Mouse (Mus musculus): Measurements from ENCODE around the gene Neurod2.

GRCm38 (mm10) chr11:98352272-98352990, 23.0 kb upstream of the Neurod2 start:
- no peak for TF ChIP-seq POLR2A (IDR thresholded peaks at IDR 0.05; ENCODE audit: low read depth, low read length)
- no peak for TF ChIP-seq CTCF (IDR thresholded peaks at IDR 0.05; ENCODE audit: borderline replicate concordance, insufficient read depth, low read length)

All from embryonic fibroblast, embryonic 13.5 days (primary cell).